Mouse (Mus musculus) brain, embryonic 14.5 days (tissue): ENCODE measurements around the gene Zfp316. TPM values are rescaled to one million over a fixed set of nuclear protein-coding genes. Genes with fewer than 3 reads are reported as not detected.

Experiments
- DNase-seq: peaks from one replicate; pipeline ENCODE4 v3.0.0-alpha.2; 2011; ENCODE audit warnings: low read depth
- CTCF ChIP-seq: fragments of 200-500 bp; IDR thresholded peaks from 2 replicates; pipeline ENCODE4 v1.5.1; 2012; ENCODE audit warnings: inconsistent platforms, mild to moderate bottlenecking, moderate library complexity, borderline replicate concordance; ENCODE audit not compliant: insufficient read depth, insufficient read length; ENCODE audit errors: extremely low read depth
- POLR2A ChIP-seq: fragments of 200-500 bp; IDR thresholded peaks from 2 replicates; pipeline ENCODE4 v1.6.1; 2012; ENCODE audit warnings: mild to moderate bottlenecking, inconsistent platforms, borderline replicate concordance; ENCODE audit not compliant: poor library complexity, insufficient read depth, insufficient read length, severe bottlenecking; ENCODE audit errors: extremely low read depth
- polyA plus RNA-seq: library from polyadenylated mRNA; depleted of rRNA; stranded (reverse); fragments of >200 nt; gene quantifications from 2 replicates; pipeline ENCODE4 v1.2.3, GENCODE M21; 2012

The Zfp316 gene
- polyA plus RNA-seq, 1 experiment: 31.7 TPM

- DNase-seq: no peak
- TF ChIP-seq CTCF (no peak), POLR2A (no peak)
Observed at GRCm38 (mm10) chr5:143275761-143276160, 5.9 kb upstream of the Zfp316 start.

GRCm38 (mm10) chr5:143272540-143273330 lies 2.9 kb upstream of the Zfp316 start:
- TF ChIP-seq CTCF: no peak
- no peak for TF ChIP-seq POLR2A

GRCm38 (mm10) chr5:143272108-143272507 lies 2.3 kb upstream of the Zfp316 start:
- TF ChIP-seq CTCF: no peak
- TF ChIP-seq POLR2A: no peak
- no peak for DNase-seq

More at GRCm38 (mm10) chr5:143272540-143273330, 2.9 kb upstream of the Zfp316 start:
- DNase-seq: peak; percentile 53

- DNase-seq: no peak
- TF ChIP-seq CTCF (no peak), POLR2A (no peak)
Observed at GRCm38 (mm10) chr5:143271642-143272041, 1.8 kb upstream of the Zfp316 start.

DNA sequence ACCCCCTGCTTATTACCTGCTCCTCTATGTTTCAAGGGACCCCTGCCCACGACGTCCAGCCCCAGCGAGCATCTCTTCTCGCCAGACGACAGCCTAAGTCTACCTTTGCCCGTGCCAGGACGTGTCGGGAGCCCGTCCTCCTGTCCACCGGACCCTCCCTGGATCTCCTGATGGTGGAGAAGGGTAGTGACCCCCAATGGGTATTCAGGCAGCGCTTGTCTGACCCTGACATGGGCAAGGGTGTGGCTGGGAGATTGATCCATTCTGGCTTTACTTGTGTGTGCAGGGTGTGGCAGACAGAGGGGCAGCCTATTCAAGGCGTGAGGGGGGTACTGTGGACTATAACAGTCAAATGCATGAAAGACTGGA lies 313 bp upstream of the Zfp316 start:
- no peak for TF ChIP-seq POLR2A
- TF ChIP-seq CTCF: no peak
- no peak for DNase-seq

- TF ChIP-seq CTCF (no peak), POLR2A (no peak)
- DNase-seq: no peak
Observed at GRCm38 (mm10) chr5:143268985-143269362, 848 bp downstream of the Zfp316 start.

DNA sequence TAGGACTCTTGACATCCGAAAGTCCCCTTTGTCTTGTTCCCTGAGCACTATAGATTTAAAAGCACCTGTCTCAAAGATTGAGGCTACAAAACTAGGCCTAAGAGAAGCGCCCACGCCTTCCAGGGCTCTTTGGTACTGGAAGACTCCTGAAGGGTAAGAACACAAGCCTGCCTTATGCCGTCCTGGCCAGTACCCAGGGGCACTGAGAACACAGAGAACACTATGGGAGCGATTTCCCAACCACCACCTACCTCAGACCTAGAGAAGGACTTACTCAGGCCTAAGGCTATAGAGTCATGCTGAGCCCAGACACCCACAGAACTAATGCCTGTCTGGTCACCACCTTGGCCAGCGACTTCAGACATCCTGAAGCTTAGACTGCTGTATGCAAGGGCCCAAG lies 3.0 kb downstream of the Zfp316 start:
- no peak for DNase-seq
- TF ChIP-seq POLR2A (no peak), CTCF (no peak)

GRCm38 (mm10) chr5:143265409-143265808 lies 4.4 kb downstream of the Zfp316 start:
- TF ChIP-seq CTCF (no peak), POLR2A (no peak)
- DNase-seq: no peak

DNA sequence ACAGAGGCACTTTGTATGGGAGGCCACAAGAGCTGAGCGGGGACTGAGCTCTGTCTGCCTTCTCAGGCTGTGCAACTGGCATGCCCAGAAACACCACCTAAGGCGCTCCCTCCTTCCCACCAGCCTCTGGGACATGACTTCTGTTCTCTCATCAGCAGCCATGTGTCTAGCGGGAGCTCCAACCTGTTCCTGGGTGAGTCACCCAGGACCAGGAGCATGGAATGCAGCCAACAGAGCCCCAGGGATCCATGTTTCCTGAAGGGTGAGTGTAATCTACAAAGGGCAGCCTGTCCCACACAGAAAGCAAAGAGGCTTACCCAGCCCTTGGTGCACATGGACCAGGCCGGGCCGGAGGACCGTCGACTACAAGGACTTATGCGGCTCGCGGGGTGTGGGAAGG lies 5.1 kb downstream of the Zfp316 start:
- no peak for TF ChIP-seq CTCF
- TF ChIP-seq POLR2A: no peak
- no peak for DNase-seq

DNA sequence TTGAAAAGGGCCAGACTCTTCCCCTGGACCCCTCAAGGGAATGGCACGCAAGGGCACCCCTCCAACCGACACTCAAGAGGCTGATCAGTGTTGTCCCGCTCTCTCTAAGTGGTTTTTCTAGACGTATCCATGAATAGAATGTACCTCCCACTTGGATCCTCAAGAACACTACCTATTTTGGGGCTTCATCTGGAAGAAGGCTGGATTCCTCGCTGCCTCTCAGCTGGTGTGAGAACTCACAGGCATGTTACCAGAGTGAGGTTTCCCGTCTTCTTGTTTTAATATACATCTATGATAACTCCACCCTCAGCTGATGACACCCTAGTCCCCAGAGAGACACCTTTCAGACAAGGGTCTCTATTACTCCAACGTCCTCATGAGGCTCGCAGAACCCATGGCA lies 8.2 kb downstream of the Zfp316 start:
- TF ChIP-seq CTCF (no peak), POLR2A (no peak)
- DNase-seq: no peak

DNA sequence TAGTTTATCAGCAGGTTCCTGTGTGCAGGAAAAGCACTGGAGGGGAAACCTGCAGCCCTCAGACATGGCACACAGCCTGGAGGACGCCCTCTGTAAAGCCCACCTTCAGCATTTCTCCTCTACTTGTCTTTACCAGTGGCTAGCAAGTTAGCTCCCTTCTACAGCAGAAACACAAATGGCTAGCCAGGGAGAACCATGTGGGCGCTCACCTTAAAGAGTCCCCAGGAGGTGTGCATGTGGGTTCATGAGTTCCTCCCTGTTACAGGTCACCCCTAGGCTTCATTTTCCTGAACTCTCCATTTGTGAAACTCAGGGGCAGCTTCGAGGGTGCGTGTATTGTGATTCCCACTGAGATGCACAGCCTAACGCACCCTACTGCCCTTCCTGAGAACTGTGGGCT lies 14.0 kb downstream of the Zfp316 start:
- TF ChIP-seq POLR2A: no peak
- no peak for TF ChIP-seq CTCF
- no peak for DNase-seq

DNA sequence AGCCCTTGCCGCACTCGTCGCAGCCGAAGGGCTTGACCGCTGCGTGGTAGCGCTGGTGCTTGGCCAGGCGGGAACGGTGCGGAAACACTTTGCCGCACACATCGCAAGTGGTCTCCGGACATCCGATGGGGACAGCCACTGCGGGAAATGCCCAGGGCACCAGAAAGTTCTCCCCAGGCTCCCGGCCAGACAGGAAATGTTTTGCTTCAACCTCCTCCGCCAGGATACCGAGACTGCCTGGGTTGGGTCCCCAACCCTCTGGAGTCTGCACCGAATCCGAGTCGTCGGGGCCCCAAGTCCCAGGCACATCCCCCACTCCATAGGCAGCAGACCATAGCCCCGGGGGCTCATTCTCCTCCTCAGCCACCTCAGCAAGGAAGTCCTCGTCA lies 14.7 kb downstream of the Zfp316 start:
- DNase-seq: no peak

GRCm38 (mm10) chr5:143254487-143255130 lies 15.2 kb downstream of the Zfp316 start:
- peak; percentile 34 for DNase-seq
- TF ChIP-seq CTCF (no peak), POLR2A (no peak)

More for the DNA sequence above, 14.7 kb downstream of the Zfp316 start:
- no peak for TF ChIP-seq POLR2A
- no peak for TF ChIP-seq CTCF
